Mouse (Mus musculus): Measurements from ENCODE around the gene Hcn2.
"Not testable (repeated sequence)": the region's sequence is repeated elsewhere in the genome, so short reads cannot be mapped to it uniquely, and the experiment has no call there.

Hcn2 gene

GRCm38 (mm10) chr10:79745411-79745810 lies 29.0 kb downstream of the Hcn2 start:
- in situ Hi-C loops (cut with MboI) = no loop called here

GRCm38 (mm10) chr10:79745898-79746773 lies 29.7 kb downstream of the Hcn2 start, which contains the start of gene Polrmt:
TSS of gene Polrmt (minus strand) at chr10:79746581.
- in situ Hi-C loops (cut with MboI) = no loop called here

GRCm38 (mm10) chr10:79746774-79747151 lies 30.3 kb downstream of the Hcn2 start:
- in situ Hi-C loops (cut with MboI) = no loop called here

DNA sequence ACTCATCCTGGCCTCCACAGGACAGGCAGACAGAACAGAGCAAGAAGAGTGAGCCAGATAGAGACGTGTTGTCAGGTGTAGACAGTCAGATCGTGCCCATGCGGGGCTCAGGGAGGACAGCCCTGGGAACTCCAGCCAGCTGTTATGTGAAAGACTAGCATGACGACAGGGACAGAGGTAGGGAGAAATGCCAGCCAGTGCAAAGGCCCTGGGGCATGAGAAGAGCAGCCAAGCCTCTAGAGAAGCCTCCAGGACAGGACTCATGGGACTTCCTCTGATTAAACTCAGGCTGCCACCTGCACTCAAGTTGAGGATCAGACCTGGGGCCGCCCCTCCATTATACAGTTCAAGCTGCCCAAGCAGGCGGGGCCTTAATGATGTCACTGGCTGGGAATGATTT lies 32.1 kb downstream of the Hcn2 start:
- in situ Hi-C loops (cut with MboI) = no loop called here

DNA sequence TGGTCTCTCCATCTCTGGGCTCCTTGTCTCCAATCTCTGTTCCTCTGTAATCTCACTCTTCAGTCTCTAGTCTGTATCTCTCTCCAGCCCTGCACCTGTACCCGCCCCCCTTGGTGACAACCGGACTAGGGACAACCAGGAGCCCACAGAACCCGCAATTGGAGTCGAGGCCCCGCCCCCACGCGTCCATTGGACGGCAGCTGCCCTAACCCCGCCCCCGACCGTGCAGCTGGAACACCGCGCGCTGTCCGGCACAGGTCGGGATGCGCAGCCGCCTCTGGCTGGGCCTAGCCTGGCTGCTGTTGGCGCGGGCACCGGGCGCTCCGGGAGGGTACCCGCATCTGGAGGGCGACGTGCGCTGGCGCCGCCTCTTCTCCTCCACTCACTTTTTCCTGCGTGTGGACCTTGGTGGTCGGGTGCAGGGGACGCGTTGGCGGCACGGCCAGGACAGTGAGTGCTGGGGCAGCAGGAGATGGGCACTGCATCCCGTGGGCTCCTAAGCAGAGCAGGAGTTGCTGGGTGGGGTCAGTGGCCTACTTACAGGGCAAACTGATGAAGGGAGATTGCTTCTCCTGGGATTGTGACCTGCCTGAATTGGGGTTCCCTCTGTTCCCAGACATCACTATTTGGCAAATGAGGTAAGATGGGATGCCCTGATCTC lies 38.6 kb downstream of the Hcn2 start, which contains the start of gene Fgf22:
Gene Fgf22 (plus strand): TSS at position 221 of the 661 bp plus-strand sequence.
- in situ Hi-C loops (cut with MboI) = no loop called here

DNA sequence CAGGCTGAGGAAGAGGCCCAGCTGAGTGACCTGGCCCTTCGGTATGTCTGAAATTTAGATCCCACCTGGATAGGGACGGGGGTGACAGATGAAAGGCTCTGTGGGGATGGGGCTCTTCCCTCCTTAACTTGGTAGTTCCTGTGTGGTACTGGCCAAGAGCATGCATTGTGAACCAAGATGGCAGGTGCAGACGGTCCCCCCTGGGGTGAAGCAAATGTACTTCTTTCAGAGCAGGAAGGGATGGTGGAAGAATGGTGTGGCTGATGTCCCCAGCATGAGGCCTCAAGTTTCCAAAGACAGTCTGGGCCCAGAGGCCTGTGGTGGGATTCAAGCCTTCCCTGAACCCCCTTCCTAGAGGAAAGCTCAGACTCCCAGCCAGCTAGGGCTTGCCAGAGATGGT lies 39.4 kb downstream of the Hcn2 start:
- in situ Hi-C loops (cut with MboI) = no loop called here

DNA sequence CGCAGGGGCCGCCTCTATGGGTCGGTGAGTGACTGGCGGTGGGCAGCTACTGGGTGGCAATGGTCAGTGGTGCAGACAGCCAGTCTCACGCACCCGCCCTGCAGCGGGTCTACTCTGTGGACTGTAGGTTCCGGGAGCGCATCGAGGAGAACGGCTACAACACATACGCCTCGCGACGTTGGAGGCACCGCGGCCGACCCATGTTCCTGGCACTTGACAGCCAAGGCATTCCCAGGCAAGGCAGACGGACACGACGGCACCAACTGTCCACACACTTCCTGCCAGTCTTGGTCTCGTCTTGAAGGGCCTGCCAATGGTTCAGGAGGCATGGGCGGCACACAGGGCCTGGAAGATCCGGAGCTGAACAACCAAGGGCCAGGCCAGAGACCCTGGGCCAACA lies 40.2 kb downstream of the Hcn2 start:
- in situ Hi-C loops (cut with MboI) = no loop called here

DNA sequence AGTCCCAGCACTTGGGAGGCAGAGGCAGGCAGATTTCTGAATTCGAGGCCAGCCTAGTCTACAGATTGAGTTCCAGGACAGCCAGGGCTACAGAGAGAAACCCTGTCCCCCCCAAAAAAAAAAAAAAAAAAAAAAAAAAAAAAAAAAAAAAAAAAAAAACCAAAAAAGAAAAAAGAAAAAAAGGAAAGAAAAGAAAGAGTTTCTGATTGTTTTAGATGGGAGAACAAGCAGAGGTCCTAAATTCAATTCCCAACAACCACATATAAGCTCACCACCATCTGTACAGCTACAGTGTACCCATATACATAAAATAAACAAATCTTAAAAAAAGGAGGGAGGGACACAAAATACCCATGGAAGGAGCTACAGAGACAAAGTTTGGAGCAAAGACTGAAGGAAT lies 43.2 kb downstream of the Hcn2 start:
- in situ Hi-C loops (cut with MboI) = not testable (repeated sequence)

GRCm38 (mm10) chr10:79760603-79761143 lies 44.2 kb downstream of the Hcn2 start:
- in situ Hi-C loops (cut with MboI) = no loop called here

- in situ Hi-C loops (cut with MboI) = no loop called here
These were observed 46.4 kb downstream of the Hcn2 start for GRCm38 (mm10) chr10:79762875-79763274.

DNA sequence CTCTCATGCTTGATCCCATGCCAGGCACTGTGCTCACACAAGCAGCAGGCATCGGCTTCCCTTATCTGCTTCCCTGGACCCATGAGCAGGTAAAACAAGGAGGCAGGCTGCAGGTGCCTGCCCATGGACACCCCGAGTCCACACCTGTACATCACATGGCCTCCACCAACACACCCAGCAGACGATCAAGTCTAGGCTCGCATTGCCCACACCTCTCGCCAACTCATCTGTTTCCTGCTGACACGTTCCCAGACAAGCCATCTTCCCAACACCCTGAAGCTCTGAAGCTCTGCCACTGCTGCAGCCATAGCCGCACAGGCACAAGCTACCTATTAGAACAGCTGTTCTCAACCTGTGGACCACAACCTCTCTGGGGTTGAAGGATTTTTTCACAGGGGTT lies 47.8 kb downstream of the Hcn2 start:
- in situ Hi-C loops (cut with MboI) = no loop called here

GRCm38 (mm10) chr10:79765228-79765745 lies 48.9 kb downstream of the Hcn2 start:
- in situ Hi-C loops (cut with MboI) = no loop called here

DNA sequence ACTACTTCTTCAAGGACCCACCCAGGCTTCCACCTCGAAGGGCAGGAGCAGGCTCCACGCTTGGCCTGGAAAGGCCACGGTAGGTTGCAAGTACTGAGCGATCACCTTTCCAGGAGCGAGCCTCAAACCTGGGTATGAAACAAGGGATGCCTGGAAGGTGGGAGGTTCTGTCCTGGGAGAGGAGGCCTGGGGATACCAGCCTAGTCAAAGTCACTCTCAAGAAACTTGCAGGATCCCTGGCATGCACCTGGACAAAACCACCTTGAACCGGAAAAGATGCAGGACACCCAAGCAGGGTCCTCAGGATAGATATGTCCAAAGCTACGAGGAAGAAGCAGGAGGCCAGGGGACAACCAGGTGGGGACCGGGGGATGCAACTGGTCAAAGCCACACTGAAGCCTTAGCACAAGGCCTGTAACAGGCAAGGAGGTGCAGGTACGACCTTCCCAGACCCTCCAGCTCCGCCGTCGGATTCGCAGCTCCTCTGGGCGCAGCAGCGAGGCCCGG lies 49.6 kb downstream of the Hcn2 start:
- in situ Hi-C loops (cut with MboI) = no loop called here

DNA sequence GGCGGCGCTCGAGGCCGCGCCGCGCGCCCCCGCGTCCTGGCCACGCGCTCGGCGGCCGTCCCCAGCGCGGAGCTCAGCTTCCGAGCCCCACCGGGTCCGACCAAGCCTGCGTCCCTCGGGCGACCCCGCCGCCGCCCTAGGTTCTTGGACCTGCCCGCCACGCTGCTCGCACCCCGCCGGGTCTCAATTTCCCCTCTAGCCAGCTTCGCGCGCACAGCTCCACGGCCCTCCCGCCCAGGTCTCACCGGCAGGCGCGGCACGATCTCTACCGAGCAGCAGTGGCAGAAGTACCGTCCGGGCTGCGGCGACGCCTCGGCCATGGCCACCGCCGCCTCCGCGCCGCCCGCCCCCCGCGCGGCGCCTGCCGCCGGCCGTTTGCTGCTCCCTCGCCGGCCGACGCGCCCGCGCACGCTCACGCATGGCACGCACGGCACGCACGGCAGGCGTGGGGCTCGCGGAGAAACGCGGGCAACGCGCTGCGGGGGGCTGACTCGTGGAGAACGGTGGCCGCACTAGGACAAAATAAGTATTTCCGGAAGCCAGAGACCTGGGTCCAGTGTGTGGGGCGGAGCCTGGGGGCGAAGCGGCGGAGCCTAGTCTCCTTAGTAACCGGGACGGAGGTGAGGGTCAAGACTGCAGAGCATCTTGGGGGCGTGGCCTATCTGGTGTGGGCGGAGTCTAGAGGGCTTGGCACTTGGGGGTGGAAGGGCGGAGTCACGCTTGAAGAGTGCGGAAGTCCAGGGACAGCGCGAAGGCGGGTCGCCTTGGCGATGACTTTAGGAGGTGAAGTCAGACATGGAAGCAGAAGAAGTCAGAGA lies 50.3 kb downstream of the Hcn2 start, which contains the start of gene Rnf126:
Gene Rnf126 (minus strand): TSS at position 445 of the 818 bp plus-strand sequence.
- in situ Hi-C loops (cut with MboI) = no loop called here

- in situ Hi-C loops (cut with MboI) = no loop called here
These were observed 51.2 kb downstream of the Hcn2 start for GRCm38 (mm10) chr10:79767372-79768244.

GRCm38 (mm10) chr10:79768400-79768799 lies 52.0 kb downstream of the Hcn2 start:
- in situ Hi-C loops (cut with MboI) = no loop called here

DNA sequence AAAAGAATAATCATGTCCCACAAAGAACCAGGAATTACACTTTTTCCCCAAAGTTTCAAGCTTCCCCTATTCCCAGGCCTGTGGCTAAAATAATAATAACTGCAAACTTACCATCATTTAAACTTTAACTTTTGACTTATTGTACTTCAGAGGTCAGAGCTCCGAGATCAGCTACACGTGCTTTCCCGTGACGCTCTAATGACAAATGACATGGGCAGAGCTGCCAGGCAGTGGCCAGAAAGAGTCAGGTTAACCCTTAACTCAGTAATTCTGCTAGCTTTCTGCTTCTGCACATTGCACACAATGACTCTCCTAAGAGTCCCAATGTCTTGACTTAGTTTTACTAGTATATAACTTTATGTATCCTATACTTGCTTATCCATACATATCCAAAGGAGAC lies 52.9 kb downstream of the Hcn2 start:
- in situ Hi-C loops (cut with MboI) = no loop called here

DNA sequence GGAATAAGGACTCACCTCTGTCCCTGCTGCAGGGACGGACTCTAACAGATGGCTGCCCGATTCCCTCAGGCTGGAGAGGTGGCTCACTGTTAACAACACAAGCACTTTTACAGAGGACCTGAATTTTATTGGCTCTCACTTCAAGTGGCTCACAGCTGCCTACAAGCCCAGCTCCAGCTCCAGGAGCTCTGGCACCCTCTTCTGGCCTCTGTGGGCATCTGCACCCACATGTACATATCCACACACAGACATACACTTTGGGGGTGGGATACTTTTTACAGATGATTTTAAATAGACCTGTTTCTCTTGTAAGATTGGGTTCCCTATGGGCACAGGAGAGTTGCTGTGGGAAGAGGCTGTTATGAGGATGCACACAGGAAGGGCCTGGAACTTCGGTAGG lies 55.9 kb downstream of the Hcn2 start:
- in situ Hi-C loops (cut with MboI) = no loop called here

DNA sequence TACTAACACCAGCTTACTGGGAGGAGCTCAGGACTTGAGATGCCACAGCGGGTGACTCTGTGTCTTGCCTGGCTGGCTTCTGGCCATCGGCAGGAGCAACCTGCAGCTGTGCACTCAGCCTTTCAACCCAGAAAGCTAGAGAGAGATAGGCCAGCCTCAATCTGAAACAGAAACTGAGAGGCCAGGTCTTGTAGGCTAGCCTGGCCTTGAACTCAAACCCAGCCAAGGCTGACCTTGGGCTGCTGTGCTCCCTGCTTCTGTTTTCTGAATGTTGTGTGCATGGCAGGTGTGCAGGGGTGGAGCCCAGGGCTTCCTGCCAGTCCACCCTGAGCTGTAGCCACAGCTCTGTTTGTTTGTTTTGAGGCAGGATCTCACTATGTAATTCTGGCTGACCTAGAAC lies 56.8 kb downstream of the Hcn2 start:
- in situ Hi-C loops (cut with MboI) = no loop called here

- in situ Hi-C loops (cut with MboI) = no loop called here
These were observed 58.2 kb downstream of the Hcn2 start for GRCm38 (mm10) chr10:79774486-79775279.

All from mature B cell (primary cell).